Mouse (Mus musculus) heart, postnatal 36 days (tissue): ENCODE data around the gene Pinlyp. TPM values are rescaled to one million over a fixed set of nuclear protein-coding genes. Genes with fewer than 3 reads are reported as not detected.

Experiments
- DNase-seq, 2 experiments: peaks; one replicate each; pipeline ENCODE4 v3.0.0; 2021 to 2022
- intact Hi-C: fragments of 180-260 bp; cut with DNase I; formaldehyde crosslinking; loops from one replicate; pipeline ENCODE4 v1.15.1; 2025
- total RNA-seq, 2 experiments: library from RNA; stranded (reverse); gene quantifications; 2 replicates each; pipeline ENCODE4 v1.2.3; 2021

Pinlyp gene
- not detected for total RNA-seq

DNA sequence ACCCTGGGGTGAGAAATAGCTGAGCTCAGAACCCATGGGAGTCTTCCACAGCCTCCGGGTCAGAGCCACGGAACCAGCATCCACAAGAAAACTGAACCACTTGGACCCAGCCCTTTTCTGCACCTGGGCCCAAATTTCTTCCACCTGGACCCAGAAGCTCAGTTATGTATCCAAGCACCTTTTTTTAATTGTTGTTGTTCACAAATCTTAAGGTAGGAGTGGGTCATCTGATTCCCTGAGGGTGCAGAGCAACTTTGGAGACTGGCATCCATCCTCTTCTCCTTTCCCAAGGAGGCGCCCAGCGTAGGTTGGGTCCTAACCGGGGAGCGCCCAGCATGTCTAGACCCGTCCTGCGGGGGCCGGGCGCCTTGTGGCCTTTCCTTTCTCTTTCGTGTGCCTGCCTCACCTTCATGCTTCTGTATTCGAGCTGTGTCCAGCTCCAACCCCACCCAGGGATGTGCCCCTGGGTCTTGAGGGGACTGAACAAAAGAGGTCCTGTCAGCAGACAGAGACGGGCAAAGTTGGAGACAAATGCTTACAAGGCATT is at the start of gene Pinlyp, which contains the start of gene Xrcc1:
TSS of gene Pinlyp (minus strand) at position 51 of the 547 bp plus-strand sequence.
TSS of gene Xrcc1 (plus strand) at position 222 of the 547 bp plus-strand sequence.
- DNase-seq, result no peak
- intact Hi-C loops, result loop anchor here (2.0 to 5.0 kb wide), 3 partner anchors 39 to 74 kb away; partner anchors contain the start of gene Zfp428

DNA sequence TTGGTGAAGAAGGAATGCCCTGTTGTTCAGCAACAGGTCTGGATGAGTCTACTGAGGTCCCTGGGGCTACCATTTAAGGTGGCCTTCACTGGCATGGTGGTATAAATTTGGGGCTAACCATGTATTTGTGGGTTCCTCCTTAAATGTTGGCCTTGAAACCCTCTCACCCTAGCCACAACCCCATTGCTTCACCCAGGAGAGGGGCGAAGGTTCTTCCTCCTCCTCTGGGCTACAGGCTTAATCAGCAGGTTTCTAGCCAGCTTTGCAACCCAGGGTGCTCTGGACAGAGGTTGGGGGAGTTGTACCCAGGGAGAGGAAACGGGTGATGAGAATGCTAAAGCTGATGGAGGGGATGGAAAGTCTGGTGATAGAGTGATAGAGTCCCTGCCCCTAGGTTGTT is 49.5 kb upstream of the Pinlyp start:
- intact Hi-C loops, result loop anchor here (2.0 to 10.0 kb wide), 2 partner anchors 49 to 511 kb away; partner anchors contain the start of genes Pinlyp, Xrcc1 and Zfp180
- no peak for DNase-seq

GRCm38 (mm10) chr7:24594309-24594803 is 48.4 kb upstream of the Pinlyp start:
- intact Hi-C loops, result loop anchor here (2.0 to 10.0 kb wide), 2 partner anchors 48 to 510 kb away; partner anchors contain the start of genes Pinlyp, Xrcc1 and Zfp180
- no peak for DNase-seq

DNA sequence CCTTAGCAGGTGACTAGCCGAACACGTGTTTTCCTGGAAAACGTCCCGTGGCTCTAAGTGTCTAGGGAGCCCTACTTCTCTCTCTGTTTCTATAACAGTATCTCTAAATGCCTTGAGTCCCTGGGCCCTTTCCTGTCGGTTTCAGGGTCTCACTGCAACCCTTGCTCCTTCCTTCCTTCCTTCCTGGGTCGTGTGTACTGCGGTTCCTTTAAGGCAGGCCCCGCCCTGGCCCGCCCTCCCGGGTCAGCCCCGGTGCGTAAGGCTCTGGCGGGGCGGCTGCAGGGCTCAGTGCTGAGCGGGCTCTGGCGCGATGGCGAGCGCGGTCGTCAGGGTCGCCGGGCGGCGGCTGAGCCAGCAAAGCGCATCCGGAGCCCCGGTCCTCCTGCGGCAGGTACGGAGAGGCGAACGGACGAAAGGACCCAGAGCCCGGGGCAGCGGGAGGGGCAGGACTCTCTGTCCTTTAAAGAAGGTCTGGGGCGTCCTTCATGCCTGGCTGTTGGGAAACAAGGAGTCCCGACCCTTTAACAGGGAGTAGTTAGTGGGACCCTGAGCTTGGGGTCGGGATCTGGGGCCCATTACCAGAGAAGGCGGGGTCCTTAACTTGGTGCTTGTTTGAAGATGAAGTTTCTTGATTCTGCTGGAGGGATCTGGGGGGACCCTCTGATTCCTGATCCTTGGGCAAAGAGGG is 47.8 kb upstream of the Pinlyp start:
- peak; percentile 78 to 80 for DNase-seq
- intact Hi-C loops, result loop anchor here (2.0 to 10.0 kb wide), 2 partner anchors 47 to 509 kb away; partner anchors contain the start of genes Pinlyp, Xrcc1 and Zfp180

- no peak for DNase-seq
- intact Hi-C loops, result loop anchor here (10.0 kb wide), 1 partner anchor 508 kb away; the partner anchor contains the start of gene Zfp180
These were observed 46.9 kb upstream of the Pinlyp start for GRCm38 (mm10) chr7:24592781-24593180.

DNA sequence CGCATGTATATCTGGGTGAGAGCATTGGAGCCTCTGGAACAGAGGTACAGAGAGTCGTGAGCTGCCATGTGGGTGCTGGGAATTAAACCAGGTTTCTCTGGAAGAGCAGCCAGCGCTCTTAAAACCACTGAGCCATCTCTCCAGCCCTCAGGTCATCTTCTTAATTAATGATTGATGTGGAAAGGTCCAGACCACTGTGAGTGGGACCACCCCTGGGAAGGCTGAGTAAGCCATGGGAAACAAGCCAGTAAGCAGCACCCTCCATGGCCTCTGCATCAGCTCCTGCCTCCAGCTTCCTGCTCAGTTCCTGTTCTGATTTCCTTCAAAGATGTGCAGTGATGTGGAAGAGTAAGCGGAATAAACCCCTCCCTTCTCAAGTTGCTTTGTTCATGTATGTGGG is 46.2 kb upstream of the Pinlyp start:
- DNase-seq, result no peak
- intact Hi-C loops, result loop anchor here (10.0 kb wide), 1 partner anchor 507 kb away; the partner anchor contains the start of gene Zfp180

DNA sequence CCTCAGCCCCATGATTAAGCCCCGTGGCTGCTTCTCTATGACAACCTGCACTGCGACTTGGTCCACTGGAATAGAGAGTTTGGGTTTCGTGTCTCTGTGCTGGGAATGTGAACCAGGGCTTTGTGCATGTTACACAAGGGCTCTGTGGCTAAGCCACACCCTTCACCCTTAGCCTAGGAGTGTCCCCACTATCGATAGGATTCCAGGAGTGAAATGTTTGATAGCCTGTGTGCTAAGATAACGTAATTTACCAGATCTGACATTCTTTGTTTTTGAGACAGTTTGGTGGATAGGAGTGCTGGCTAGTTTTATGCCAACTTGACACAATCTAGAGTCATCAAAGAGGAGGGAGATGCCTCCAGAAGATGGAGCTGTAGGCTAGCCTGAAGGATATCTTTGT is 45.8 kb upstream of the Pinlyp start:
- no peak for DNase-seq
- intact Hi-C loops, result loop anchor here (10.0 kb wide), 1 partner anchor 507 kb away; the partner anchor contains the start of gene Zfp180

DNA sequence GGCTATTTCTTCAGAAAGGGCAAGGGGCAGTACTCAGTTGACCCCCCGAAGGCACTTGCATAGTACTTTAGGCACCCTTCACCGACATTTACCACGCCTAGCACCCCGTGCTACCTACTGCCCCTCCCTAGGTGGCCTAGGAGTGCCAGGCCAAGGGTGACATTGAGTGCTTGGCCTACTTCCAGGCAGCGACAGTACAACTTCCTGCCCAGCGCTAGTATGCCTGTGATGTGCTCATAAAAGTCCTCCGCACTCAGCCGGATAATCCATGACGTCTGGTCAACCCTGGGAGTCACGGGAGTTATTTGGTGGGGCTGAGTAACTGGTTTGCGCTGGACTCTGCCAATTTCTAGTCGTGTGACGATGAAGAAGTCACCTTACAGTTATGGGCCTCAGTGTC is 42.4 kb upstream of the Pinlyp start:
- peak in 1 of 2 experiments; percentile 26 for DNase-seq

DNA sequence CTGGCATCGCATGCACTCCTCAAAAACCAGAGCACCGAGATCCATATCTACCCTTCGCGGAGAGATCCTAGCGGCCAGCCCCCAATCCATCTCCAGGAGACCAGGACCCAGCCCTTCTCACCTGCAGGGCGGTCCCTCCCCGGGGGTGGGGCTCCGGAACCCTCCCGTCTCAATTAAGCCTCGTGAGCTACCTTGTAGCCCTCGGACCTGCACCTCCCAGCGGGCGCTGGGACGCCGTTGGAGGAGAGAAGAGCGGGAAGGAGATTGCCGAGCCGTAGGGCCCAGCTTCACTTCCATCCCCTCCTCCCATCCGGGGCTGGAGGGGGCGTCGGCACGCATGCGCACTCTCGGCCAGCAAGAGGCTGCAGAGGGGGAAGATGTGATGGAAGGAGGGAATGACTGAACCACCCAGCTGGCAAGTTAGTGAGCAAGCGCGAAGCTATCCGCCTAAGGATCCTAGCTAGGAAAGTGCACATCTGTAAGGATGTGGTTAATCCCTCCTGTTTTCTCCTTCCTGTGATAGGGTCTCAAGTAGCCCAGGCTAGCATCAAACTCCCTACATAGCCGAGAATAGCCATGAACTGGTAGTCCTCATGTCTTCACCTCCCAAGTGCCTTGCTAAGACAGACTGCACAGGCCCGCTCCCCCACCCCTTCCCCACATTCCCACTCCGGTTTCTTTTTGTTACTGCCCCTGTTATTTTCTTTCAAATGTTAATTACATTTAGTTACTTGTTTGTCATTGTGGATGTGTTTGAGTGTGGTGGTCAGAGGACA is 41.6 kb upstream of the Pinlyp start, which contains the start of the genes Ethe1 and Zfp575:
TSS of gene Ethe1 (plus strand) at position 214 of the 776 bp plus-strand sequence.
TSS of gene Zfp575 (minus strand) at position 312 of the 776 bp plus-strand sequence.
- DNase-seq, result peak; percentile 33 to 37
- intact Hi-C loops, result no loop called here

More for the DNA sequence above, 42.4 kb upstream of the Pinlyp start:
- intact Hi-C loops, result no loop called here

GRCm38 (mm10) chr7:24586828-24587227 is 40.9 kb upstream of the Pinlyp start:
- intact Hi-C loops, result no loop called here
- DNase-seq, result no peak

DNA sequence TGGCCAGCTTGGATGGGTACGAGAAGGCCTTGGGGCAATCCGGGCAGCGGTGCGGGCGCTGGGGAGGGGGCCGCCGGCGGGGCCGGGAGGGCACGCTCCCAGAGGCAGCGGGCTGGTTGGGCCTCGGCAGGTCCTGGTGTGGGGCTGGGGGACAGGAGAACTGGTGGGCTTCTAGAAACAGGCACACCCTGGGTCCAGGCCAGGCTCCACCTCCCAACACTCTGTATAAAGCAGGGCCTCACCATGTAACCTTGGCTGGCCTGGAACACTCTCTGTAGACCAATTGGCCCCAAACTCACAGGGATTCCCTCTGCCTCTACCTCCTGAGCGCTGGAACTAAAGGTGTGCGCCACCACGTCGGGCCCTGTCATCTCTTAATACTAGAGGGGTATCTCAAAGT is 40.1 kb upstream of the Pinlyp start:
- intact Hi-C loops, result no loop called here
- no peak for DNase-seq

DNA sequence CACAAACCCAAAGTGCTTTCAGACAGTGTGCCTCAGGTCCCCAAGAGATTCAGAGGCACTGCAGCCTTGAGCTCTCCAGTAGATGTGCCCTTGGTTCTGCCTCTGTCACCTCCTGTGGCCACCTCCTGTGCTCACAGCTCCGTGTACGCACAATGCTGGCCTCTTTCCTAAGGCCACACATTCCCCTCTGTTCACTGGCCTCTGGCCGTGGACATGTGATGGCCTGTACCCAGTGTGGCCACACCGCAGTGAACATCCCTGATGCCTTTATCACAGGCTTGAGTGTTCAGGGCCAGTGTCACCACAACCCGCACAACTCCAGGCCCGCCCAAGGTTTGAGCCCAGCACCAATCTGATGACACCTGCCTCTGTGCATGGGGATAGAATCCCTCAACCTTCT is 39.0 kb upstream of the Pinlyp start:
- intact Hi-C loops, result no loop called here
- no peak for DNase-seq

DNA sequence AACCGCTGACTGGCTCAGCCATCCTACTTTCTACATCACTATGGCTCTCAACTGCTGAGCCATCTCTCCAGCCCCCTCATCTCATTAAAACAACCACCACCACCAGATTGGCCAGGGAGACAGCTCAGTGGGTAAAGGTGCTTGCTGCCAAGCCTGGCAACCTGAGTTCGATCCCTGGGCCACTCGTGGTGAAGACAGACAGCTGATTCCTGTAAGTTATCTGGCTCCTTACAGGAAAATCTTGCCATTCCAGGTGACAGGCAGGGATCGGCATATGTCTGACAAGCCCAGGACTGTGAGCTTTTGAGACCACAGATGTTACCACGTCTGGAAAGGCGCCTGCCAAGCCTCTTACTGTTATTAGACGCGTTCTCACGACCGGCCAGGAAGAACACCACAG is 31.9 kb upstream of the Pinlyp start:
- intact Hi-C loops, result no loop called here

DNA sequence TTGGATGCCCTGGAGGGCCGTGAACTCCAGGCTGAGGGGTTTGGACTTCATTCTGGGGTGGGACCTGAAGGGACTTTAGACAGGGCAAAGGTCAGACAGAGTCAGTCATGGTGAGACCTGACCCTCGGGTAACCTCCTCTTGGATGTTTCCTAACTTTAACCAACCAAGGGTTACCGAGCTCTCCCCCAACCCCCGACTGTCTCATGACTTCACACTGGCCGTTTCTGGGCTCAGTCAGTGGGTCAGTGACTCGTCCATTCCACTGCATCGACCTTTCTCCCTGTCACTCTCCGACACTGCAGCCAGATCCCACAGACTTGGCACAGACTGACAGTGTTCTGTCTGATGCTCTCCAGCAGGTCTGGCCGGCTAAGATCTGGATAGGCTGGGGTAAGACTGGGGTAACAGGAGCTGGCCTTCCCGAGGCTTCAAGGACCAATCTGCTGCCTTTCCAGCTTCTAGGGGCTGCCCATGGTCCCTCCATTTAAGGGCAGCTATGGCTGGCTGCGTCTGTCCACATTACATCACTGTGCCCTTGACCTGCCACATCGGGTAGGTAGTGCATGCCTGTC is 28.4 kb upstream of the Pinlyp start:
- no peak for DNase-seq
- intact Hi-C loops, result no loop called here

More for the DNA sequence above, 31.9 kb upstream of the Pinlyp start:
- no peak for DNase-seq

DNA sequence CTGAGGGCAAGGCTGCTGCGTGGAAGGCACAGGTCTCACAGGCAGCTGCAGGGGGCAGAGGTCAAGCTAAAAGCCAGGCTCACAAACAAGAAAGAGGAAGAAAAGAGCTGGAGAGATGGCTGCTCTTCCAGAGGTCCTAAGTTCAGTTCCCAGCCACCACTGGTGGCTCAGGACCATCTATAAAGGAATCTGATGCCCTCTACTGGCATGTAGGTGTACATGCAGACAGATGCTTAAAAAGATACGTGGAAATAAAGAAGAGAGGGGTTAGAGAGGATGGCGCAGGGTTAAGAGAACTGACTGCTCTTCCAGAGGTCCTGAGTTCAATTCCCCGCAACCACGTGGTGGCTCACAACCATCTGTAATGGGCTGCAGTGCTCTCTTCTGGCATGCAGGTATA is 26.5 kb upstream of the Pinlyp start:
- intact Hi-C loops, result no loop called here
- DNase-seq, result no peak

DNA sequence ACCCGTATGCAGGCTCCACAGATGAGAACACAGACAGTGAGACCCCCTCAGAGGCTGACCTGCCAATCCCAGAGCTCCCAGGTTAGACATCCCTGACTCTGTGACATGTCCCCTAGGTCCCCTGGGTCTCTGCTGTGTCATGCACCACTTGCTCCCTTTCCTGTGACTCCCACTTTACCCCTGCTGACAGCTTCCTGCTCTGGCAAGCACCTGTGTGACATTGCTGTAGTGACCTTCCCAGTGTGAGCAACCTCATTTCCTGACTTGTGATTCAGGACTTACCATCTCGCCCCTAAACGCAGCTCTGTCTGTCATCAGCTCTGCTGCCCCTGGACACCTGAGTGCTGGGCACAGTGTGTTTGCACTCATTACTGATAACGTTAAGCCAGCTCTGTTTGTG is 25.2 kb upstream of the Pinlyp start:
- DNase-seq, result no peak
- intact Hi-C loops, result no loop called here

GRCm38 (mm10) chr7:24568512-24568911 is 22.6 kb upstream of the Pinlyp start:
- DNase-seq, result no peak
- intact Hi-C loops, result no loop called here

DNA sequence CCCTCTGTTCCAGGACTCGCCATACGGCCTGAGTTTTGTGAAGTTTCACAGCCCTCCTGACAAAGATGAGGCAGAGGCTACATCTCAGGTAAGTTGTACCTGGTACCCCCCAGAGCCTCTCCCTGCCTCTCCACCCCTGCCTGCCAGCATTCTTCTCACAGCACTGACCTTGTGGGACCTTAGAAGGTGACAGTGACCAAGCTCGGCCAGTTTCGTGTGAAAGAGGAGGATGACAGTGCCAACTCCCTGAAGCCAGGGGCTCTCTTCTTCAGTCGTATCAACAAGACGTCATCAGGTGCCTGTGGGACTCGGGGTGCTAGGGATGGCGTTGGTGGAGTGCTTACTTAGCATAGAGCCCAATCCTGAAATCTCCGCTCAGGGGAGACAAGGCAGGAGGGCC is 20.3 kb upstream of the Pinlyp start:
- no peak for DNase-seq
- intact Hi-C loops, result no loop called here

DNA sequence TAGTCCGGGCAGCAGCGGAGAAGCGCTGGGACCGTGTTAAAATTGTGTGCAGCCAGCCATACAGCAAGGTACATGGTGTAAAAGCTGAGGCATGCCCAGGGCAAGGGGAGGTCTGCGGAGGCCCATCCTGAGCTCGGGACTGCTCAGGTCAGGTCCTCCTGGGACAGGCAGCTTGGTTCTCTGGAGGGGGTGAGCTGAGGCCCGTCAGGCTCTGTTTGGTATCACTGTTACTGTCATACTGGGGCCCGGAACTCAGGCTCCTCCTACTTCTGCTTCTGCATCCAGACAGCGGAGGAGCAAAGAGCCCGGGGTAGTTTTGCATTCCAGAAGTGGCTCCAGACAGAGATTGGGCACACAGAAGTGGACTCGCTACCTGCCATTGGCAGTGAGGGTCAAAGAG is 19.7 kb upstream of the Pinlyp start:
- intact Hi-C loops, result no loop called here
- no peak for DNase-seq

DNA sequence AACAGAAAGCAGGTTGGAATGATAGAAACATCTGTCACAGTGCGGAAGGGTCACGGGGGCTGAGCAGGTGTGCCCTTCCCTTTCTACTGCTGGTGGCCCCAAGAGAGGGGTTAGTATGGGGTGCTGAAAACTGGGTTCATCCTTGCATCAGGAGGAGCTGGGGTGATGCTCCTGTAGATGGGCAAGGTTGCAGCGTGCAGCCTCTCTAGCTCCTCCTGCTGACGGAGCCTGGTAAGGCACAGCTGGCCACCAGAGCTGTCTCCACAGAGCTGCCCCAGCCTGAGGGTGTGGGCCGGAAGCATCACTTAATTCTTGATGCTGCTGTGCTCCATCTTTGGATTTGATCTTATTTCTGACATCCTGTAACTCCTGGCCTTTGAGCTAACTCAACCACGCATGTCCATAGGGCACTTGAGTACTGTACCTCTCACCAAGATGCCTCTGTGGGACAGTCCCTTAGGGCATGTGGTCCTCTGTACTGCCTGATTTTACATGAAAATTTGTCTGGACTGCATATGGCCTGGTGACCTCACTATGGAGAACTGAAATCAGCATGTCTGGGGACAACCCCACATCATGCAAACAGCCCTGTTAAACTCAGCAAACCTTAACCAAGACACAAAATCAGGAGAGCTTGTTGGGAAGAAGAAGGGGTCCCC is 18.8 kb upstream of the Pinlyp start:
- intact Hi-C loops, result loop anchor here (1.0 kb wide), 1 partner anchor 90 kb away; no protein-coding TSS in a partner anchor

More for the DNA sequence above, 18.8 kb upstream of the Pinlyp start:
- peak; percentile 62 to 81 for DNase-seq
